Comparison of ENCODE assay signal across 13 mouse cellular contexts in the genomic region with DNA sequence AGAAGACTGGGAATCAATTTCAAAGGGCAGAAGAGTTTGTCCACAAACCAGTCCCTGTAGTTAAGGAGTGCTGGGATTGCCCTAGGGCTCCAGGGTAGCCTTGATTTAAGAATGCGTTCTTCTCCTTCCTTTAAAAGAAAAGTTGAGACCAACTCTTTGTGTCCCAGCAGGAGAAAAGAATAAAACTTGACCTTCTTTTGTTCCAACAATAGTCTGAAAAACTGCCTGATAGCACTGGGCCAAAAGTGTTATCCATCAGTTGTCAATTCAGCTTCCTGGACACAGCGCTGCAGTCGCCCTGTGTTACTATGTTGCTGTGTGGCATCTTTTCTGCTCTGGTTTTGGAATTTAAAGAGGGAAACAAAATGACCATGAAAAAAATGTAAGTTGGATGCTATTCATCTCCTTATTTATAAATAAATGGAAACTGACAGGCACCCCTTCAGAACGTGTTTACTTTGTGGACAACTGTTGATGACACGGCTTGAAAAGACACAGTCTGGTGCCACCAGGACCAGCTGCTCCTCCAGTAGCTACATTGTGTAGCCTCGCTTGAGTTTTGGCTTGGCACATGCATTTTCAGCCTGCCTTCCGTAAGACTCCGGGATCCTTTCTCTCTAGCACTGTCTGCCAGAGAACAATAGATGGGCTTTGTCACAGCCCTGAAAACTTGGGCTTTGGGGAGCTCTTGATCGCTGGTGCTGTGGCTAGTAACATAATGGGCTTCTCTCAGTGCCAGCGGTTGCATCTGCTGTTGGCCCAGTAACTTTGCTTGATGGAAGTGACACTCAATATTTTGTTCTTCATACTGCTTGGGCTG. TPM values are rescaled to one million over a fixed set of nuclear protein-coding genes. Genes with fewer than 3 reads are reported as not detected.
A peak's percentile ranks its signal among the peaks of the same experiment; 100 is the strongest.
DNase-seq lines count a peak whose midpoint lies in the region; ATAC-seq lines count a peak whose summit lies in the region.
"Had no signal": no experiment of that assay in that cellular context is flagged by ENCODE, and none has a peak within 500 bp of the region (broad histone marks: within the 10 kb centered on the region; RNA-seq: fewer than 3 reads in every experiment).

No protein-coding gene starts in this region.

- H3K36me3 ChIP-seq in hindbrain, embryonic 13.5 days = no peaks in the 10 kb centered on the region
- H3K36me3 ChIP-seq in midbrain, embryonic 13.5 days = no peaks in the 10 kb centered on the region

- no peak overlapping the region for H3K4me2 ChIP-seq in hindbrain, embryonic 13.5 days
- H3K4me2 ChIP-seq in midbrain, embryonic 13.5 days (replicated peaks) = no peak overlapping the region

- H3K9me3 ChIP-seq in hindbrain, embryonic 13.5 days = no peaks in the 10 kb centered on the region
- 0 out of 2 replicates have a peak, but pooled peaks cover 3% of the 10 kb centered on the region for H3K9me3 ChIP-seq in midbrain, embryonic 13.5 days

- 15% methylated on average over 10 of the region's 10 CpGs for WGBS in hindbrain, embryonic 13.5 days
- 38% methylated on average over 10 of the region's 10 CpGs for WGBS in midbrain, embryonic 13.5 days

- no peak overlapping the region for H3K4me3 ChIP-seq in hindbrain, embryonic 13.5 days
- H3K4me3 ChIP-seq in midbrain, embryonic 13.5 days (replicated peaks) = no peak overlapping the region
- H3K4me3 ChIP-seq: megakaryocyte, embryonic 14.5 days had no signal

- H3K27ac ChIP-seq in hindbrain, embryonic 13.5 days = no peak overlapping the region; the same call in 1 of the 2 replicates
- H3K27ac ChIP-seq in midbrain, embryonic 13.5 days = no peak overlapping the region

- intact Hi-C loops in gastrocnemius, postnatal 14 days (cut with DNase I; ENCODE audit: low total_unique reads) = no loop called here

- peaks cover 8% of the 10 kb centered on the region for H3K4me1 ChIP-seq in hindbrain, embryonic 13.5 days (replicated peaks)
- peaks cover 4% of the 10 kb centered on the region; the same call in 1 of the 2 replicates for H3K4me1 ChIP-seq in midbrain, embryonic 13.5 days (replicated peaks)

- H3K9ac ChIP-seq in hindbrain, embryonic 13.5 days = no peak overlapping the region
- H3K9ac ChIP-seq in midbrain, embryonic 13.5 days (replicated peaks) = no peak overlapping the region

- peak; percentile 94 for ATAC-seq in hindbrain, embryonic 13.5 days (ENCODE audit: low FRiP score)
- ATAC-seq in midbrain, embryonic 13.5 days = peak; percentile 82
- ATAC-seq in erythroblast, adult 5-6 weeks (replicated peaks; ENCODE audit: low FRiP score, poor library complexity, severe bottlenecking) = no peak

- H3K27me3 ChIP-seq in hindbrain, embryonic 13.5 days = no peaks in the 10 kb centered on the region
- H3K27me3 ChIP-seq in midbrain, embryonic 13.5 days = no peaks in the 10 kb centered on the region
- H3K27me3 ChIP-seq: megakaryocyte, embryonic 14.5 days had no signal

- DNase-seq in gastrocnemius, postnatal 14 days = peak; percentile 19
- DNase-seq in gastrocnemius, adult 8-10 months (ENCODE audit: low spot score in 2 of 2) = no peak
- peak; percentile 64 for DNase-seq in ZHBTc4 (ENCODE audit: low read depth, low spot score)
- no peak for DNase-seq in heart, adult 18-20 months
- DNase-seq in spleen, postnatal 36 days (ENCODE audit: low spot score in 2 of 2) = no peak

RNA-seq across cellular contexts. Expression of a gene that starts 54.0 kb away (rescaled TPM):
- total RNA-seq in gastrocnemius, postnatal 14 days (2021) = not detected
- total RNA-seq in gastrocnemius, adult 8-10 months (2022) = not detected
- not detected in 2 replicates for polyA plus RNA-seq in hindbrain, embryonic 13.5 days (2015; fragmentation: Nextera tagmentation; extraction: Ambion mirVana)
- not detected in 2 replicates for polyA plus RNA-seq in midbrain, embryonic 13.5 days (2015; fragmentation: Nextera tagmentation; extraction: Ambion mirVana)
- not detected in 2 replicates for total RNA-seq in erythroblast, adult 5-6 weeks (2015; ENCODE audit: low replicate concordance)
- not detected in 2 replicates for total RNA-seq in erythroblast, adult 5-6 weeks (2017; ENCODE audit: low replicate concordance)
- total RNA-seq in heart, adult 18-20 months (2021) = not detected
- total RNA-seq: adrenal gland, postnatal 4 days; hematopoietic stem cell, adult 5-6 weeks; left cerebral cortex, adult 8-10 months had no signal
- polyA plus RNA-seq: small intestine, adult 2 months had no signal

Comparison
In these comparisons a context has a peak if more than half of its experiments do, and no peak if none do; other contexts are left out.
1. DNase-seq: peak in gastrocnemius, postnatal 14 days (single experiment) and ZHBTc4 (single experiment); none in gastrocnemius, adult 8-10 months (0 of 2), heart, adult 18-20 months (0 of 2) and spleen, postnatal 36 days (0 of 2).